Mouse (Mus musculus): ENCODE results near the gene Slc22a23. TPM values are rescaled to one million over a fixed set of nuclear protein-coding genes. Genes with fewer than 3 reads are reported as not detected.

Slc22a23 gene
- total and polyA plus RNA-seq, 3 experiments, result 0.47 to 1.3 (median 0.85) TPM

GRCm38 (mm10) chr13:34146916-34147315, 198.1 kb downstream of the Slc22a23 start:
- Histone ChIP-seq H3K27me3 (replicated peaks) (no peaks in the 10 kb centered on the region), H3K9ac (ENCODE audit: insufficient read depth, low read depth) (no peak overlapping the region), H3K79me2 (replicated peaks; ENCODE audit: control insufficient read depth, extremely low read depth, insufficient read depth, poor library complexity, severe bottlenecking) (no peaks in the 10 kb centered on the region), H3K36me3 (replicated peaks in 1 of 2; ENCODE audit: control insufficient read depth in 1 of 2, insufficient read depth in 1 of 2, low read length in 1 of 2) (no peaks in the 10 kb centered on the region), H3K27ac (ENCODE audit: insufficient read depth, low read depth) (no peak overlapping the region), H3K9me3 (replicated peaks; ENCODE audit: low read length) (no peaks in the 10 kb centered on the region), H3K4me2 (ENCODE audit: insufficient read depth, low read depth, poor library complexity, severe bottlenecking) (no peak overlapping the region), H3K4me1 (ENCODE audit: control insufficient read depth in 1 of 2, insufficient read depth in 2 of 2) (peaks cover 4 to 7% of the 10 kb centered on the region in 2 experiments), H3K4me3 (replicated peaks in 1 of 3; ENCODE audit: low read depth in 2 of 3, low read length in 2 of 3, poor library complexity in 1 of 3) (no peak overlapping the region)
- TF ChIP-seq RAD21 (IDR thresholded peaks at IDR 0.05; ENCODE audit: low read depth, low read length) (peak; percentile 63), CTCF (conservative IDR thresholded peaks at IDR 0.05 in 1 of 2, IDR thresholded peaks at IDR 0.05 in 1 of 2; ENCODE audit: low read depth in 2 of 2, low read length in 2 of 2) (peak in 1 of 2 experiments; percentile 61; a peak in 2 of 4 replicates), NELFE (IDR thresholded peaks at IDR 0.05; ENCODE audit: low read depth, low read length) (no peak), SMC3 (IDR thresholded peaks at IDR 0.05; ENCODE audit: low read depth, low read length) (peak; percentile 65)
- no peak for DNase-seq (ENCODE audit: extremely low read depth)
- dilution Hi-C loops (cut with MboI; ENCODE audit: extremely low pct_ligation_motif_present, extremely low pct_unique_long_range_greater_than_20kb, low sequenced_read_pairs), result no loop called here
- in situ Hi-C loops (cut with MboI; ENCODE audit: low pct_ligation_motif_present, low pct_unique_long_range_greater_than_20kb, low sequenced_read_pairs), result no loop called here

- H3K9ac ChIP-seq (ENCODE audit: insufficient read depth, low read depth), result no peak overlapping the region
- in situ Hi-C loops (cut with MboI; ENCODE audit: low pct_ligation_motif_present, low pct_unique_long_range_greater_than_20kb, low sequenced_read_pairs), result no loop called here
- peaks cover 4 to 7% of the 10 kb centered on the region in 2 experiments for H3K4me1 ChIP-seq (ENCODE audit: control insufficient read depth in 1 of 2, insufficient read depth in 2 of 2)
- dilution Hi-C loops (cut with MboI; ENCODE audit: extremely low pct_ligation_motif_present, extremely low pct_unique_long_range_greater_than_20kb, low sequenced_read_pairs), result no loop called here
- no peak for TF ChIP-seq CTCF (conservative IDR thresholded peaks at IDR 0.05 in 1 of 2, IDR thresholded peaks at IDR 0.05 in 1 of 2; ENCODE audit: low read depth in 2 of 2, low read length in 2 of 2)
- TF ChIP-seq E2F4 (IDR thresholded peaks at IDR 0.05; ENCODE audit: insufficient replicate concordance, low read depth, low read length), result no peak
- no peak for TF ChIP-seq TCF12 (IDR thresholded peaks at IDR 0.05; ENCODE audit: low read depth, low read length)
- TF ChIP-seq UBTF (IDR thresholded peaks at IDR 0.05; ENCODE audit: low read depth, low read length), result no peak
- no peak for TF ChIP-seq POLR2AphosphoS2 (IDR thresholded peaks at IDR 0.05; ENCODE audit: low read depth, low read length)
- no peak for TF ChIP-seq ETS1 (conservative IDR thresholded peaks at IDR 0.05; ENCODE audit: low read depth, low read length)
- no peak for TF ChIP-seq JUND (conservative IDR thresholded peaks at IDR 0.05; ENCODE audit: low read depth, low read length)
- no peak for TF ChIP-seq NELFE (IDR thresholded peaks at IDR 0.05; ENCODE audit: low read depth, low read length)
- no peak for TF ChIP-seq SMC3 (IDR thresholded peaks at IDR 0.05; ENCODE audit: low read depth, low read length)
- TF ChIP-seq MAFK (IDR thresholded peaks at IDR 0.05; ENCODE audit: insufficient replicate concordance, low read length), result no peak
- no peak for TF ChIP-seq EP300 (IDR thresholded peaks at IDR 0.05; ENCODE audit: low read length)
- no peak overlapping the region for H3K4me2 ChIP-seq (ENCODE audit: insufficient read depth, low read depth, poor library complexity, severe bottlenecking)
- no peak for DNase-seq (ENCODE audit: extremely low read depth)
- H3K9me3 ChIP-seq (replicated peaks; ENCODE audit: low read length), result no peaks in the 10 kb centered on the region
- H3K79me2 ChIP-seq (replicated peaks; ENCODE audit: control insufficient read depth, extremely low read depth, insufficient read depth, poor library complexity, severe bottlenecking), result no peaks in the 10 kb centered on the region
- H3K36me3 ChIP-seq (replicated peaks in 1 of 2; ENCODE audit: control insufficient read depth in 1 of 2, insufficient read depth in 1 of 2, low read length in 1 of 2), result no peaks in the 10 kb centered on the region
- H3K27ac ChIP-seq (ENCODE audit: insufficient read depth, low read depth), result no peak overlapping the region
- no peak overlapping the region for H3K4me3 ChIP-seq (replicated peaks in 1 of 3; ENCODE audit: low read depth in 2 of 3, low read length in 2 of 3, poor library complexity in 1 of 3)
- no peaks in the 10 kb centered on the region for H3K27me3 ChIP-seq (replicated peaks)
Measured at GRCm38 (mm10) chr13:34143389-34143788, 201.6 kb downstream of the Slc22a23 start.

- Histone ChIP-seq H3K36me3 (replicated peaks in 1 of 2; ENCODE audit: control insufficient read depth in 1 of 2, insufficient read depth in 1 of 2, low read length in 1 of 2) (no peaks in the 10 kb centered on the region), H3K4me3 (replicated peaks in 1 of 3; ENCODE audit: low read depth in 2 of 3, low read length in 2 of 3, poor library complexity in 1 of 3) (no peak overlapping the region), H3K9me3 (replicated peaks; ENCODE audit: low read length) (no peaks in the 10 kb centered on the region), H3K27me3 (replicated peaks) (no peaks in the 10 kb centered on the region), H3K4me2 (ENCODE audit: insufficient read depth, low read depth, poor library complexity, severe bottlenecking) (no peak overlapping the region), H3K79me2 (replicated peaks; ENCODE audit: control insufficient read depth, extremely low read depth, insufficient read depth, poor library complexity, severe bottlenecking) (no peaks in the 10 kb centered on the region), H3K4me1 (ENCODE audit: control insufficient read depth in 1 of 2, insufficient read depth in 2 of 2) (peaks cover 0 to 9% of the 10 kb centered on the region in 2 experiments; a peak in 2 of 4 replicates), H3K27ac (ENCODE audit: insufficient read depth, low read depth) (no peak overlapping the region), H3K9ac (ENCODE audit: insufficient read depth, low read depth) (no peak overlapping the region)
- in situ Hi-C loops (cut with MboI; ENCODE audit: low pct_ligation_motif_present, low pct_unique_long_range_greater_than_20kb, low sequenced_read_pairs) (no loop called here), dilution Hi-C loops (cut with MboI; ENCODE audit: extremely low pct_ligation_motif_present, extremely low pct_unique_long_range_greater_than_20kb, low sequenced_read_pairs) (no loop called here)
- no peak for TF ChIP-seq USF2 (conservative IDR thresholded peaks at IDR 0.05; ENCODE audit: low read depth, low read length)
- TF ChIP-seq SMC3 (IDR thresholded peaks at IDR 0.05; ENCODE audit: low read depth, low read length), result no peak
- no peak for TF ChIP-seq POLR2A (IDR thresholded peaks at IDR 0.05; ENCODE audit: low read depth, low read length)
- no peak for TF ChIP-seq E2F4 (IDR thresholded peaks at IDR 0.05; ENCODE audit: insufficient replicate concordance, low read depth, low read length)
- TF ChIP-seq CHD1 (IDR thresholded peaks at IDR 0.05; ENCODE audit: low read depth, low read length), result no peak
- TF ChIP-seq MAZ (IDR thresholded peaks at IDR 0.05; ENCODE audit: low read depth, low read length), result no peak
- TF ChIP-seq MAX (IDR thresholded peaks at IDR 0.05; ENCODE audit: low read length), result no peak
- no peak for TF ChIP-seq POLR2AphosphoS2 (IDR thresholded peaks at IDR 0.05; ENCODE audit: low read depth, low read length)
- TF ChIP-seq ETS1 (conservative IDR thresholded peaks at IDR 0.05; ENCODE audit: low read depth, low read length), result no peak
- no peak for TF ChIP-seq KAT2A (IDR thresholded peaks at IDR 0.05; ENCODE audit: insufficient replicate concordance, low read length)
- no peak for TF ChIP-seq CTCF (conservative IDR thresholded peaks at IDR 0.05 in 1 of 2, IDR thresholded peaks at IDR 0.05 in 1 of 2; ENCODE audit: low read depth in 2 of 2, low read length in 2 of 2)
- no peak for DNase-seq (ENCODE audit: extremely low read depth)
Measured at GRCm38 (mm10) chr13:34136605-34137004, 208.4 kb downstream of the Slc22a23 start.
